Mouse (Mus musculus): ENCODE data around the gene Slc39a8. TPM values are rescaled to one million over a fixed set of nuclear protein-coding genes. Genes with fewer than 3 reads are reported as not detected.

The Slc39a8 gene
- 10.6 and 10.9 TPM in 2 replicates for polyA plus RNA-seq (2015; fragmentation: Nextera tagmentation; extraction: Ambion mirVana)

DNA sequence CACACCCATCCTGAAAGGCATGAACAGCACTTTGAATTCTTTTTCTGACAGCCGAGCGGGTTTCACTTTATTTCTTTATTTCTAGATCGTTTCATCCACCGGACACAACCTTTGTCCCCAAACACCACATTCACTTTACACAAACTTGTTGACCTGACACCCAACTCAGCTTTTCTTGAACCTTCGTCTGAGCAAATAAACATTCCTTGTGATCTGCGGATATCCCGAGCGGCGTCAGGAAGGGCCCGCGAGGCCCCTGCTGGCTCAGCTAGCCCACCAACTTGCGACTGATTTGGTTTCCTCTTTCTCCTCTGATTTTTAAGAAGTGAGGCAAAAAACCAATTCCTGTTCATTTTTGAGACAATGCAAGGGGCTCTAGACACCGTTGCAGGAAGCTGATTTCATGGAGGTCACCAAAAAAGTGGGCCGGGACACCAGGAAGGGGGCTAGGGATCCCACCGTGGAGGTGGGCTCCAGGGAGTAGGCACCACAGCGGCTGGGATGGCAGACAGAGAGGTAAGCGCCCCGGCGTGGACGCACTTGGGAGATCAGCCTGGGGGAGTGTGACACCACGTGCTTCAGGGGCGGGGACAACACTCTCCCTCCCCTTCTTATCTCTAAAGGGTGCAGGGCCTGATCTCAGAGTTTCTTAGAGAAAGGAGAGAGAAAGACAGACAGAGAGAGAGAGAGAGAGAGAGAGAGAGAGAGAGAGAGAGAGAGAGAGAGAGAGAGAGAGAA, at the start of gene Slc39a8:
Slc39a8 (plus strand) TSS at position 264 of the 738 bp plus-strand sequence.
- no peaks in the 10 kb centered on the region for H3K9me3 ChIP-seq (replicated peaks; ENCODE audit: control insufficient read depth, low read length, poor library complexity, severe bottlenecking)
- H3K27ac ChIP-seq (ENCODE audit: low read length), result peak within 1 kb of the TSS; percentile 47
- peak within 1 kb of the TSS; percentile 66 for H3K4me3 ChIP-seq (ENCODE audit: low read depth, low read length)
- no peaks in the 10 kb centered on the region for H3K36me3 ChIP-seq (ENCODE audit: control insufficient read depth, insufficient read depth, low read length)
- WGBS, result 6% methylated on average over 22 of the region's 22 CpGs
- peak within 1 kb of the TSS; percentile 70 for H3K9ac ChIP-seq (ENCODE audit: low read depth, low read length)
- peak; percentile 85 for ATAC-seq
- peaks cover 16% of the 10 kb centered on the region for H3K4me1 ChIP-seq (ENCODE audit: control insufficient read depth, insufficient read depth, low read length)
- H3K4me2 ChIP-seq (ENCODE audit: low read length), result peak within 1 kb of the TSS; percentile 98
- H3K27me3 ChIP-seq (ENCODE audit: control insufficient read depth, insufficient read depth, low read depth, low read length), result peaks cover 3% of the 10 kb centered on the region; the same call in 1 of the 2 replicates

DNA sequence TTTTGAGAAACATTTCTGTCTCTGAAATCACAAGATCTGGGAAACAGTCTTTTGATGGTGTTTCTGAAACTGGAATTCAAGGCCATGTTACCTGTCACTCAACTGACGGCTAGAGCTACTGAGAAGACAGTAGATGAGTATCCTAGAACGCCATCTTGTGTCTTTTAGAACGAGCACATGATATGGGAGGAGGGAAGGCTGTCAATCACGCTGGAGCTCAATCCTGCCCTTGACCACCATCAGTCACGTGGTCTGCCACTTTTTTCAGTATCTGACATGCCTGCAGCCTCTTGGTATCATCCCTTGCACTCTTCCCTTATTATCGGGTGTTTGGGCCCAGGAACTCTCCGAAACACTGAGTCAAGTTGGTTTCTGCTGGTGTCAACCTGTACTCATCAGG, 40.0 kb upstream of the Slc39a8 start:
- no peak for ATAC-seq
- H3K4me1 ChIP-seq (ENCODE audit: control insufficient read depth, insufficient read depth, low read length), result no peaks in the 10 kb centered on the region
- H3K4me2 ChIP-seq (ENCODE audit: low read length), result no peak overlapping the region
- 87% methylated on average over 7 of the region's 7 CpGs for WGBS
- no peaks in the 10 kb centered on the region for H3K9me3 ChIP-seq (replicated peaks; ENCODE audit: control insufficient read depth, low read length, poor library complexity, severe bottlenecking)
- no peaks in the 10 kb centered on the region for H3K27me3 ChIP-seq (ENCODE audit: control insufficient read depth, insufficient read depth, low read depth, low read length)
- H3K36me3 ChIP-seq (ENCODE audit: control insufficient read depth, insufficient read depth, low read length), result no peaks in the 10 kb centered on the region
- no peak overlapping the region for H3K4me3 ChIP-seq (ENCODE audit: low read depth, low read length)
- H3K9ac ChIP-seq (ENCODE audit: low read depth, low read length), result no peak overlapping the region
- H3K27ac ChIP-seq (ENCODE audit: low read length), result no peak overlapping the region

DNA sequence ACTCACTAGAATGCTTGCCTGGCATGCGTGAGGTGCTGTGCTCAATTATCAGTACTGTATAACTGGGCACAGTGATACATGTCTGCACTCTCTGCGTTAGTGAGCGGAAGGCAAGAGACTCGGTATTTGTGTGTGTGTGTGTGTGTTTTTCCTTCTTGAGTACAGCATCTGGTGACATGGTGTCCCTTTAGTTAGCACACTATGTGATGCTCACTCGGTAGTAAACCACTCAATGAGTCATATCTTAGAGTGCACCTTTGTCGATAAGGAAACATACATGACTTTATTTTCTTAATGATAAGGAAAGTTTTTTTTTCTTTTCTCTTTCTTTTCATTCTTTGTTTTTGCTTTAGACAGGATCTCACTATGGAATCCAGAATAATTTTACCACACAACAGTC, 29.0 kb upstream of the Slc39a8 start:
- Histone ChIP-seq H3K4me1 (ENCODE audit: control insufficient read depth, insufficient read depth, low read length) (no peaks in the 10 kb centered on the region), H3K4me3 (ENCODE audit: low read depth, low read length) (no peak overlapping the region), H3K36me3 (ENCODE audit: control insufficient read depth, insufficient read depth, low read length) (no peaks in the 10 kb centered on the region), H3K9ac (ENCODE audit: low read depth, low read length) (no peak overlapping the region), H3K27me3 (ENCODE audit: control insufficient read depth, insufficient read depth, low read depth, low read length) (no peaks in the 10 kb centered on the region), H3K4me2 (ENCODE audit: low read length) (no peak overlapping the region), H3K27ac (ENCODE audit: low read length) (no peak overlapping the region), H3K9me3 (replicated peaks; ENCODE audit: control insufficient read depth, low read length, poor library complexity, severe bottlenecking) (no peaks in the 10 kb centered on the region)
- WGBS, result 97% methylated on average over 6 of the region's 6 CpGs
- ATAC-seq, result no peak

DNA sequence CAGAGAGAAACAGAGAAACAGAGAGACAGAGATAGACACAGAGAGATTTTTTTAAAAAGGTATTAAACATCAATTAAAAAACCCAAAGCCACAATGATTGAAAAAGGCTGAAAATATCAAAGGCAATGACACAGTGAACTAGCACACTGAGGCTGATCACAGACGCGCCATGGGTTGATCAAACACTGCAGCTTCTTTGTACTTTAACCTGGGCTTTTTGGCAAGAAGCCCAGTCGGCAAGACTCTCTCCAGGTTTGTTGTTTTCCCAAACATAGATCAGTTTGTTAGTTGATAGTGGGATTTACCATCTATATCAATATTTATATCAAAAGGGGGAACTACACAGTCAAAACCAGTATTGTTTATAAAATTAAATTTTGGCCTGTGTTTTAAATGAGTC, 26.8 kb upstream of the Slc39a8 start:
- H3K4me1 ChIP-seq (ENCODE audit: control insufficient read depth, insufficient read depth, low read length), result no peaks in the 10 kb centered on the region
- ATAC-seq, result no peak
- 62% methylated on average over 3 of the region's 3 CpGs for WGBS
- no peaks in the 10 kb centered on the region for H3K27me3 ChIP-seq (ENCODE audit: control insufficient read depth, insufficient read depth, low read depth, low read length)
- H3K4me2 ChIP-seq (ENCODE audit: low read length), result no peak overlapping the region
- H3K9ac ChIP-seq (ENCODE audit: low read depth, low read length), result no peak overlapping the region
- H3K9me3 ChIP-seq (replicated peaks; ENCODE audit: control insufficient read depth, low read length, poor library complexity, severe bottlenecking), result no peaks in the 10 kb centered on the region
- no peaks in the 10 kb centered on the region for H3K36me3 ChIP-seq (ENCODE audit: control insufficient read depth, insufficient read depth, low read length)
- no peak overlapping the region for H3K27ac ChIP-seq (ENCODE audit: low read length)
- no peak overlapping the region for H3K4me3 ChIP-seq (ENCODE audit: low read depth, low read length)

DNA sequence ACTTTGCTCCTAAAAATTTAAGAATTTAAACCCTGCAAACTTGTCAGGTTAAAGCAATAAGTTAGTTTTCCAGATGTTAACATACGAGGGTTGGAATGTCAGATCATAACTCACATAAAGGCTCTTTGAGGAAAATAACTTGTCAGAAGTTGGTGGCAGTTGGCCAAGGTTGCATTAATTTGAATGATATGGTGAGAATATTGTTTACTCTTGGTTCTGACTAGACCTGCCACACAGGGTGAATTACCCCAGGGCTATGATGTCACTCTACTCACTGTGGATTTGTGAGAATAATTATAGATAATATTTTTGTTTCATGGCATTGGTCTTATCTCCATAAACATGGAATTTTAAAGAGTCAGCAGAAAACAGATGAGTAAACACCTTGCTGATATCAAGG, 26.4 kb upstream of the Slc39a8 start:
- no peak overlapping the region for H3K4me3 ChIP-seq (ENCODE audit: low read depth, low read length)
- ATAC-seq, result no peak
- whole genome bisulfite sequencing, result 84% methylated on average over 1 of the region's 1 CpGs

DNA sequence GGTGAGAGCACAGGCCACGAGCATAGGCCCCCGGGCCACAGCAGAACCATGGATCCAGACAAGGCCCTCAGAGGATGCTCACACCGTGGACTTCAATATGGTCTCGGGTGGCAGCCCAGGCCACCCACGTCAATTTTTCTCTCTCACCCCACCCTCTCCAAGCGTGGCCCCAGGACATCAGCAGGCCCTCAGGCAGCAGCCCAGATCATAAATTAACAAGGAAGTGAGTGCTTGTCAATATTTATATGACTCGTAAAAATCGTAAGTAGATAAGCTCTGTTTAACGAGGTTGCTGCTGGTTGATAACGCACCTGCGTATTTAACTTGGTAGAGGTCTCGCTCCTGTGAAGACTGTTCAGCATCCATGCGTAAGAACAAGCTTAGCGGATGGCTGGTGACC, 10.4 kb upstream of the Slc39a8 start:
- ATAC-seq, result no peak
- Histone ChIP-seq H3K9ac (ENCODE audit: low read depth, low read length) (no peak overlapping the region), H3K4me3 (ENCODE audit: low read depth, low read length) (no peak overlapping the region), H3K4me1 (ENCODE audit: control insufficient read depth, insufficient read depth, low read length) (no peaks in the 10 kb centered on the region), H3K9me3 (replicated peaks; ENCODE audit: control insufficient read depth, low read length, poor library complexity, severe bottlenecking) (no peaks in the 10 kb centered on the region), H3K4me2 (ENCODE audit: low read length) (no peak overlapping the region), H3K36me3 (ENCODE audit: control insufficient read depth, insufficient read depth, low read length) (no peaks in the 10 kb centered on the region), H3K27me3 (ENCODE audit: control insufficient read depth, insufficient read depth, low read depth, low read length) (no peaks in the 10 kb centered on the region), H3K27ac (ENCODE audit: low read length) (no peak overlapping the region)
- WGBS, result 85% methylated on average over 14 of the region's 14 CpGs

More for the DNA sequence above, 26.4 kb upstream of the Slc39a8 start:
- Histone ChIP-seq H3K27ac (ENCODE audit: low read length) (no peak overlapping the region), H3K4me2 (ENCODE audit: low read length) (no peak overlapping the region), H3K27me3 (ENCODE audit: control insufficient read depth, insufficient read depth, low read depth, low read length) (no peaks in the 10 kb centered on the region), H3K9ac (ENCODE audit: low read depth, low read length) (no peak overlapping the region), H3K4me1 (ENCODE audit: control insufficient read depth, insufficient read depth, low read length) (no peaks in the 10 kb centered on the region), H3K36me3 (ENCODE audit: control insufficient read depth, insufficient read depth, low read length) (no peaks in the 10 kb centered on the region), H3K9me3 (replicated peaks; ENCODE audit: control insufficient read depth, low read length, poor library complexity, severe bottlenecking) (no peaks in the 10 kb centered on the region)

DNA sequence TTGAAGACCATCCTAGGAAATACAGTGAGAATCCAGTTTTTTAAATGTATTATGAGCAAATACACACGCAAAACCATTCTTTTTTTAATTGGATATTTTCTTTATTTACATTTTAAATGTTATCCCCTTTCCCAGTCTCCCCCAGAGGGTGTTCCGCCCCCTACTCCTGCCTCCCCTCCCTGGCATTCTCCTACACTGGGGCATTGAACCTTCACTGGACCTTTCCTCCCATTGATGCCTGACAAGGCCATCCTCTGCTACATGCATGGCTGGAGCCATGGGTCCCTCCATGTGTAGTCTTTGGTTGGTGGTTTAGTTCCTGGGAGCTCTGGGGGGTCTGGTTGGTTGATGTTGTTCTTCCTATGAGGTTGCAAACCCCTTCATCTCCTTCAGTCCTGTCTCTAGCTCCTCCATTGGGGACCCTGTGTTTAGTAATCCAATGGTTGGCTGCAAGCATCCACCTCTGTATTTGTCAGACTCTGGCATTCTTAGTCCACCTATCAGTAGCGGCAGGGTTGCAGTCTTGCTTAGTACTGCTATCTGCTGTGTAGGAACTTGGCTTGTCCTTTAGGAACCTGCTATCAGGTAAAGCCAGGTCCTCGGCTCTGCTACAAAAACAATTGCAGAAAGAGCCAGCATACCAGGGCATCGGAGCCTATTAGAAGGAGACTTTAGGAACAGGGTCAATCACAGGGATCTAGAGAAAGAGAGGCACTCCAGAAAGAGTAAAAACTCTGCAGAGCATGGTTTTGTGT, 8.9 kb upstream of the Slc39a8 start:
- no peaks in the 10 kb centered on the region for H3K9me3 ChIP-seq (replicated peaks; ENCODE audit: control insufficient read depth, low read length, poor library complexity, severe bottlenecking)
- H3K36me3 ChIP-seq (ENCODE audit: control insufficient read depth, insufficient read depth, low read length), result no peaks in the 10 kb centered on the region
- H3K4me3 ChIP-seq (ENCODE audit: low read depth, low read length), result no peak overlapping the region
- WGBS, result 92% methylated on average over 5 of the region's 5 CpGs
- no peaks in the 10 kb centered on the region for H3K4me1 ChIP-seq (ENCODE audit: control insufficient read depth, insufficient read depth, low read length)
- no peak overlapping the region for H3K27ac ChIP-seq (ENCODE audit: low read length)
- H3K9ac ChIP-seq (ENCODE audit: low read depth, low read length), result no peak overlapping the region
- no peak overlapping the region for H3K4me2 ChIP-seq (ENCODE audit: low read length)
- no peaks in the 10 kb centered on the region for H3K27me3 ChIP-seq (ENCODE audit: control insufficient read depth, insufficient read depth, low read depth, low read length)
- ATAC-seq, result no peak

DNA sequence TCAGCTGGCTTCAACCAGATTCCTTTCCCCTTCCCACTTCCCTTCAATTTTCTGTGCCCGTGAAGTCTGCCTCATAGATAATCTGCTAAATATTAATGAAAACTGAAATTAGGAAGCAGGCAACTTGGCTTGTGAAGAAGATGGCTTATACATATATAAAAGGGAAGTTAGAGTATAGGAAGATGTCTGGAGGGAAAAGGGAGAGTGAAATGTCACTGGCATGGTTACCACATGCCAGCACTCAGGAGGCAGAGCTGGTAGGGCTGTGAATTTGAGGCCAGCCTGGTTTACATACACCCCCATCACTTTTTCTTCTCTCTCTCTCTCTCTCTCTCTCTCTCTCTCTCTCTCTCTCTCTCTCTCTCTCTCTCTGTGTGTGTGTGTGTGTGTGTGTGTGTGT, 8.0 kb upstream of the Slc39a8 start:
- no peak overlapping the region for H3K9ac ChIP-seq (ENCODE audit: low read depth, low read length)
- H3K27ac ChIP-seq (ENCODE audit: low read length), result no peak overlapping the region
- no peaks in the 10 kb centered on the region for H3K9me3 ChIP-seq (replicated peaks; ENCODE audit: control insufficient read depth, low read length, poor library complexity, severe bottlenecking)
- H3K4me1 ChIP-seq (ENCODE audit: control insufficient read depth, insufficient read depth, low read length), result no peaks in the 10 kb centered on the region
- ATAC-seq, result no peak
- no peaks in the 10 kb centered on the region for H3K27me3 ChIP-seq (ENCODE audit: control insufficient read depth, insufficient read depth, low read depth, low read length)
- no peaks in the 10 kb centered on the region for H3K36me3 ChIP-seq (ENCODE audit: control insufficient read depth, insufficient read depth, low read length)
- 42% methylated on average over 1 of the region's 1 CpGs for WGBS
- H3K4me2 ChIP-seq (ENCODE audit: low read length), result no peak overlapping the region
- no peak overlapping the region for H3K4me3 ChIP-seq (ENCODE audit: low read depth, low read length)

DNA sequence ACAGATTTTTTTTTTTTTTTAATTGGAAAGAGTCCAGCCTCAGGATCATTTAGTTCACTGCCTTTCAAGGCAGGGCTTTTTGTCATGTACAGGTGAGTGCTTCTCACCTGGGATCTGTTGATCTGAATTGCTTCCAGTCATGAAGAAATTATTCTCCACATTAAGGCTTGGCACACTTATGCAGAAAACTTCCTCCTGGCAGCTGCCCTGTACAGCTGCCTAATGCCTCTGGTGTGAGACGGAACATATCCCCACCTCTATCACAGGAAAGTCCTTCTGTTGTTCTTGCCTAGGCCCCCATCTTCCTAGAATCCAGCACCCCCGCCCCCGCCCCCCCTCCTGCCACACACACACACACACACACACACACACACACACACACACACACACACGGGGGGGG, 643 bp upstream of the Slc39a8 start:
- WGBS, result 40% methylated on average over 1 of the region's 4 CpGs

More for the DNA sequence above, 643 bp upstream of the Slc39a8 start:
- ATAC-seq, result no peak
- H3K9ac ChIP-seq (ENCODE audit: low read depth, low read length), result no peak overlapping the region
- H3K4me2 ChIP-seq (ENCODE audit: low read length), result no peak overlapping the region
- H3K4me1 ChIP-seq (ENCODE audit: control insufficient read depth, insufficient read depth, low read length), result peaks cover 16% of the 10 kb centered on the region
- no peaks in the 10 kb centered on the region for H3K36me3 ChIP-seq (ENCODE audit: control insufficient read depth, insufficient read depth, low read length)
- no peak overlapping the region for H3K27ac ChIP-seq (ENCODE audit: low read length)
- peaks cover 3% of the 10 kb centered on the region; the same call in 1 of the 2 replicates for H3K27me3 ChIP-seq (ENCODE audit: control insufficient read depth, insufficient read depth, low read depth, low read length)
- H3K4me3 ChIP-seq (ENCODE audit: low read depth, low read length), result no peak overlapping the region
- H3K9me3 ChIP-seq (replicated peaks; ENCODE audit: control insufficient read depth, low read length, poor library complexity, severe bottlenecking), result no peaks in the 10 kb centered on the region
